Mouse (Mus musculus): ENCODE results near the gene Fam196b.

Fam196b gene

DNA sequence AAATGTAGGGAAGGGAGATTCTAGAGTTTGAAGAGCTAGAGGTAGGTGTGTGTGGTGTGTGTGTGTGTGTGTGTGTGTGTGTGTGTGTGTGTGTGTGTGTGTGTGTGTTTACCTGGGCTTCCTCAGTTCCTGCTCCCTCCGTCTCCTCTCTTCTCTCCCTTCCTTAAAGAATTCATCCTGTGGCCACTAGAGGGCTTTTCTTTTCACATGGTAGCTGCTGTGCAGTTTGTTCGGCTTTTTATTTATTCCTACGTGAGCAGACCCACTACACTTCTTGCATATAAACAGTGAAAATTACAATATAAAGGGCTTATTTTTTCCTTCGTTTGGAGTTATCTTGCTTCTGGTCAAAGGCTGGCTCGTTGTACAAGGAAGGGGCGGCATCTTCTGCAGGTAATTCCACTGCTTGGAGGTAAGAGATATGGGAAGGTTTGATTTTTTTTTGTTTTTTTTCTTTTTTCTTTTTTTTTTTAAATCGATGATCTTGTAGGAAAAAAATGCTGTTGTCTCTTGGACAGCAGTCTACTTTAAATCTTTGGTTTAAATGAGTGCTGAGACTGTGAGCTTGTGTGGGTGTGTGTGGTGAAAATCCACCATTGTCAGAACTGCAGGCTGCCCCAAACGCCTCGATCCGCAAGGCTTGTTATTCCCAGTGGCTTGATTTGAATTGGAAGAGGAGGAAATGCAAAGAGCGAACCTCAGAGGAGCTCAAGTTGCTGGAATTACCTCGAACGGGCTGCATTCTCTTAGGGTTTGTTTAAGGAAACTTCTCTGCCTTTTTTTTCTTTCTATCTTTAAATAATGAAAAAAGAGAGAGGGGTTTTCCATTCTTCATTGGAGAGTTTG lies at the start of gene Fam196b:
TSS of gene Fam196b (plus strand) at position 289 of the 846 bp plus-strand sequence.
- DNase-seq (ENCODE audit: low spot score) = peak; percentile 86

DNA sequence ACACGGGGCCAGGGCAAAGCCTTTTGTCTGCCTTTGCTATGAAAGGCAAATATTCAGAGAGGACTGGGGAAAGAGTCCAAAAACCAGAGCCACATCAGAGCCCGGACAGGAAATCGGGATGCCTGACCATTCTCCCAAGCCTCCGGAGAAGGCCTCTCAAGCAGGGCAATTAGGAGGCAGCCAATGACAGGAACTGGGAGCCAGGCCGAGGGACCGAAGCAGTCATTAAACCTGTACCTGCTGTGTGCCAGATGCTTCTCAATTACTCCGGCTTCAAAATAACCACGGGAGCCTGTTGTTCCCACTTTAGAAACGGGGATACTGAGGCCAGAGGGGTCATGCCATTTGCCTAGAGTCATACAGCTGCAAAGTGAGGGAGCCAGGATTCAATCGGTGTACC lies 42.6 kb upstream of the Fam196b start:
- DNase-seq (ENCODE audit: low spot score) = peak; percentile 26

DNA sequence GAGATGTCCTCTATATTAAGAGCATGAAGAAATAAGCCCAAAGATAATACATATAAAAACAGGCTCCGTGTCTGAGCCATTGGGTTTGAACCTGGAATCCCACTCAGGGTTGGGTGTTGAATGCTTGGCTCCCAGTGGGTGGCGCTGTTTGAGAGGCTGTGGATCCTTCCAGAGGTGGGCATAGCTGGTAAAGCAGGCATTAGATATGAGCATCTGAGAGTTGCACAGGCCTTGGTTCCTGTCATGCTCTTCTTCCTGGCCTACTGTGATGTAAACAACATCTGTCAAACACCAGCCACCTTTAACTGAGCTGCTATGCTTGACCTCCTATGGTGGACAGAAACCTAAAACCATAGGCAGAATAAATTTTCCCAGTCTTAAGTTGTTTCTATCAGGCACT lies 38.7 kb upstream of the Fam196b start:
- peak; percentile 61 for DNase-seq (ENCODE audit: low spot score)

DNA sequence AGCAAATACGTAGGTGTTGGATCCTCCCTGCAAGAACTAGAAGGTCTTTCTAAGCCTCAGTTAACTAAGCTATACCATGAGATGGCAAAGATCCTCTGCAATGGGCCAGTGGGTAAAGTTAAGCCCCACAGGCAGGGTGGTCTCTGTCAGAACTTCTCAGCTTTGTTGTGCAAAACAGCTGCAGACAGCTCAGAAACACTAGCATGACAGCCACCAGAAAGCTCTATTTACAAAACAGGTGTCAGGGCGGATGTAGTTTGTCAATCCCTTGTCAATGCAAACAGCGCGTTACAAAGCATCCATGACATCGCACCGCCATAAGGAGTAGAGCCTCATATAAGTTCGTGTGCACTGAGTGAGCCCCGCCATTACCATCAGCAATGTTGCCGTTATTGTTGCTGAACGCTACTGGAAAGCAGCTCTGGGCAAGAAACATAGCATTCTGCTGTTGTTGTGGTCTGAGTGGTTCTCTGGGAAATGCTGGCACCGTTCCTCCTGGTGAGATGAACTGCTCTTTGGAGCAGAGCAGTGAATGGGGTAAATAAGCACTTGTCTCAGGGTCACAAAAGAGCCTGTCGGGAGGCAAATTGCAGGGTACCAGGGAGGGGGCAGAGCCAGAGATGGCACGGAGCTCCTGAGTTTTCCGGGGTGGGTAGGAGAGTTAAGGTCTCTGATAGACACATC lies 38.1 kb upstream of the Fam196b start:
- peak; percentile 23 for DNase-seq (ENCODE audit: low spot score)

DNA sequence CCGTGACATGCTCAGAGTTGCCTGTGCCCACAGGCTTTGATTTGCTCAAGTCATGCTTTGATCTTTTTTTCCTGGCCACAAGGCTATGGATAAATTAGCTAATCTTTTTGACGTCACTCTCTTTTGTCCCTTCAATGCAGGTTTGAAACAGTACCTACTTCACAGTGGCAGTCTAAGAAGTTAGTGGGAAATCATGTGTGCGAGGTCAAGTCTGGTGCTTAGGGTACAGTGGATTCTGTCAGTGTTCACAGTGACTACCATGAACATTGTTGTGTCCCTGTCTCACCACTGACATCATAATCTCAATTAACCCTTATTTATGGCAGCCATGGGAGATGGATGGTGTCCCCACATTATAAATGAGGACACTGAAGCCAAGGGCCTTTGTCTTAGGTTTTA lies 37.6 kb upstream of the Fam196b start:
- no peak for DNase-seq (ENCODE audit: low spot score)

DNA sequence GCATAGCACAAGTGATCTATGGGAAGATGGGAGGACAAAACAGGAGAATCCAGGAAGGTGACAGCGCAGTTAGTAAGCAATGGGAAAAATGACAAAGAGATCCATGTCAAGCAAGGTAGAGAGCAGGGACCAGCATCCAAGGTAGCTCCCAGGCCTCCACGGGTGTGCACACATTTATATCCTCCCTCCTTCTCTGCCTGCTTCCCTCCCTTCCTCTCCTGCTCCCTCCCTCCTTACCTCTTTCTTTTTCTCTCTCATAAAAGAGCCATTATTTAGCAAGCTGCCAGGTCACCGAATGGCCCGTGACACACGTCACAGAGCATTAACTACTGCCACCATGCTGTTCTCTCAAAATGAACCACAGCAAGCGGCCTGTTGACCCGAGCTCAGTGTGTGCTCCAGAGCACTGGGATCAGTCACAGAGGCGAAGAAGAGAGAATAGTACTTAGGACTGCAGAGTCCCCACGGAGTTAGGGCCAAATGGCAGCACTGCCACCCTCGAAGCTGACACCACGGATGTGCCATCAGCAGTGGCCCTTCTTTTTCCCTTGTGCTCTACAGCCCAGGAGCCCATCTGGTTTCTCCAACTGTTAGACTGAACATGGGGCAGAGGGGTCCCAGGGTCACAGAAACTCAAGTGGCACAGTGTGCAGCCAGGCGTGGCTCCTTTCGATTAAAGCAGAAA lies 30.4 kb upstream of the Fam196b start:
- peak; percentile 62 for DNase-seq (ENCODE audit: low spot score)

DNA sequence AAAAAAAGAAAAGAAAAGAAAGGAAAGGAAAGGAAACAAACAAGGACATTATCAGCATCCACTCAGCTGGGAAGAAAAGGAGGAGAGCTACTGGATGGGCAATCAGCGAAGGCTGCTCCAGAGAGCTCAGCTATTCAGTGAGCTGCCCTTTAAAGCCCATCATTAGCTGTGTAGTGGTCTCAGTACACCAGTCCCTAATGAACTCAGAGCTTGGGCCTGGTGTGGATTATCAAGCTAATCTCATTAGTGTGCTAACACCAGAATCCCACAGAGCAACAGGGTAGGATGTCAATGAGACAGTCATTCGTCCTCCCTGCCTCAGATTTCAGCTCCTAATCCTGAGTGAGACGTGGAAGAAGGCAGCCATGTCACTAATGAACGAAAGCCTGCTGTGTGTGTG lies 24.4 kb upstream of the Fam196b start:
- peak; percentile 38 for DNase-seq (ENCODE audit: low spot score)

DNA sequence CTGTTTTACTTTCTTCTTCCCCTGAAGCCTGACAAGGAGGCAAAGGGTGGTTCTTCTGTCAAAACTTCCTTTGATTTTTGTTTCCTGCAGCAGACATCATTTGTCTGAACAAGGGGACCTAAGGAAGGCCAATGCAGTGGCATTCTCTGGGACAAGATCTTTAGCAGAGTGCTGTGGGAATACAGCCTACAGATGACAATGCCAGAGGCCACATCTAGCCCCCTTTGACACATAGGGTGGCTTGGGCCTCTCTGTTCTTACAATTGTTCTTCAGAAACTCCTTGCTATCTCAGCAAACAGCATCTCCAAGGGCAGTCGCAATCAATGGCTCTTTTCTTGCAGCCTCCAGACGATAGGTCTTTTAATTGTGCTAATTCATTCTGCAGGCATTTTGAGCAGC lies 23.9 kb upstream of the Fam196b start:
- DNase-seq (ENCODE audit: low spot score) = no peak

DNA sequence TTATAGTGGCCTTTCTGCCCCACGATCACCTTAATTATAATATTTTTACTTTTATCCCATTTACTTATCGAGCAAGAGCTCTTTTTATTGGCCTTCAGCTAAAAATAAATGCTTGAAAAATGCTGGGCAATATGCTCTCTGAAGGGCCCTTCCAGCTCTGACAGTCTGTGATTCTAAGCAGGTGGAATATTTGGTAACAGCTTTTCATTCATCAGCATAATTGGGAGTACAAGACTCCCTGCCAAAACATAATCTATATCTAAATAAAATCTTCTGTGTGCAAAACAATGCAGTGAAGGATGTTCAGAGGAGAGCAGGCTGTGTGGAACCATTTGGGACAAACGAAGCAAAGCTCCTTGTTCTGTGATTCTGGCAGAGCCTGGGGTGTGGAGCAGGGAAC lies 23.3 kb upstream of the Fam196b start:
- DNase-seq (ENCODE audit: low spot score) = no peak

DNA sequence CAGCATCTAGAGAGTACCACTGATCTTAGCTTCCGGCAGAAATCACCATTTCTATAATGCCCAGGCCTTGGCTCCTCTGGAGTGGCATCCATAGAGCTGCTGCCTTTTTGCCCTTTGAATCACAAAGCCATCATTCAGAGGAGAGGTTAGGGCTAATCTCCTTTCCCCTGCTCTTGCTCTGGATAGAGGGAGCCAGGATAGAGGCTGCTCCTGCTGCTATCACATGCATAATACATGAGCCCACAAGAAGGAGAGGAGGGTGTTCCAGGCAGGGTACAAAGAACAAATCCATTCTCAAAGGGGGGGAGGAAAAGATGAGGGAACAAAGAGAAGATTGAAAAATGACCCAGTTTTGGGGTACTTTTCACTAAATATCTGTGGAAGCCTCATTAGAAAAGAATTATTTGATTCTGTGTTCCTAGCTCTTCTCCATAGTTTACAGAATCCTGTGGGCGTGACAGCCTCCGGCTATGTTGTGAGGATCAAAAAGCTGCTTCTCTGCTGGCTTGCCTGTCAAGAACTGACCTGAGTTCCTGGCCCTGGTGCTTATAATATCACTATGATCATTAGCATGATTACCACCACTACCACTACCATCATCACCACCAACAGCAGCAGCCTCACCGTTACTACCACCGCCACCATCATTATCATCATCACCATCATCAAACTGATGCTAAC lies 16.8 kb upstream of the Fam196b start:
- no peak for DNase-seq (ENCODE audit: low spot score)

DNA sequence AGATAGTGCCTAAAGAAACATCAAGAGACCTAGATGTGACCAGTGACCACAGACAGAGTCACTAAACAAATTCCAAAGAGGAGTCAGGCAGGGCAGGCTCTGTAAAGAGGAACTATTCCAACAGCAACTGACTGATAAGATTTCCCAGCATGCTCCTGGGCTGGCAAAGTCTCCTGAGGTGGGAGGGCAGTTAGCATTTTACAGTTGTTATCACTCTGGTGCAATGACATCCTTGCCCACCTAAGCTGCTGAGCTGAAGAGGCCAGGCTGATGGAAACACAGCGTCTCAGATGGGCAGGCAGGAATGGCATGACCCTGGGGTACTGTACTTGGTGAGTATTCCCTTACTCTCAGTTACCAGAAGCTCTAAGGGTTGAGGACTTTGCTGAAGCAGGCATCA lies 15.1 kb upstream of the Fam196b start:
- DNase-seq (ENCODE audit: low spot score) = no peak

DNA sequence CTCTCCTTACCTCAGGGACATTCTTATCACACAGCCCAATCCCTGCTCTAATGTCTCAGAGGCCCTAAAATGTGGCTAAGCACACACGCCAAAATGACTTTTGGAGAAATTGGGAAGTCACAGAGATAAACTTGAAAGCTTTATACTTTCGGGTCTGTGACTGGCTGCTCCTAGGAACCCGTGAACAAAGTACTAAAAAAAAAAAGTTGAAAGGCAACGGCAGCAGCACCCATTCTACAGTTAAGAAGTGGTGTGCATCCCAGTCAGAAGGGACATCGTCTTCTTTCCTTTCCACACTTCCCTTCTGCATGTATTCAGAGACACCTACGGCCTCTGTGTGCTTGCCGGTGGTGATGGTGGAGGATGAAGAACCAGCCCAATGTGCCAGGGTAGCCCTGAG lies 14.6 kb upstream of the Fam196b start:
- no peak for DNase-seq (ENCODE audit: low spot score)

DNA sequence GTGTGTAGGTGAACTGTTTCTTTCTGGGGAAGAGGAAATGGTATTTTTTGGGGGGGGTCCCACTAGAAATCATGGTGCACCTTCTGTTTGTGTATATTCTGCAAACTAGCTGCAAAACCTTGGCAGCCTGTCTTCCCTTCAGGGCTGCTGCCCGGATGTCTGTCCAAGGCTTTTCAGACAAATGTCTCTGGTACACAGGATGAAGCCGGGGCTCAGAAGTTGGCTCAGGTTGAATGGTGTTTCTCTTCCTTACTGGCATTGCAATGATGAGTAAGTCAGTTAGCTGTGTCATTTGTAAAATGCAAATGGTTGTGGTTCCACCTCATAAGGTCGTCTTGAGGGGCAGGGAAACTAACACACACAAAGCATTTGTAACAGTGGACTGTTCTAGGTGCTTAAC lies 8.4 kb upstream of the Fam196b start:
- no peak for DNase-seq (ENCODE audit: low spot score)

DNA sequence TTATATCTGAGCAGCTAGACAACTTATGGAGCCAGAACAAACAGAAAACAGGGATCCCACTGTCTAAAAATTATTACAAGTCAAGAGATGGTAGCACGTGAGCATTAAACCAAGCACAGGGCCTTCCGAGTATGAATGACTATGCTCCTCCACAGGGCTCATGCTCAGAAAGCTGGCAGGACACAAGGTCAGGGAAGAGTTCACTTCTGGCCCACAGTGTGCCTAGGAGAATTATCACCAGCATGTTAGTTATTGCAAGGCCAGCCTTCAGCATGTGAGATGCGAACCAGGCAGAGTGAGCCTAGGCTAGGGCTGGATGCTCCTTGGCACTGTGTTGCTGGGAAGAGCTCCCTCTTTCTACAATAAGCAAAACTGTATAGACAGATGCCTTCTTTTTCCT lies 5.9 kb upstream of the Fam196b start:
- no peak for DNase-seq (ENCODE audit: low spot score)

DNA sequence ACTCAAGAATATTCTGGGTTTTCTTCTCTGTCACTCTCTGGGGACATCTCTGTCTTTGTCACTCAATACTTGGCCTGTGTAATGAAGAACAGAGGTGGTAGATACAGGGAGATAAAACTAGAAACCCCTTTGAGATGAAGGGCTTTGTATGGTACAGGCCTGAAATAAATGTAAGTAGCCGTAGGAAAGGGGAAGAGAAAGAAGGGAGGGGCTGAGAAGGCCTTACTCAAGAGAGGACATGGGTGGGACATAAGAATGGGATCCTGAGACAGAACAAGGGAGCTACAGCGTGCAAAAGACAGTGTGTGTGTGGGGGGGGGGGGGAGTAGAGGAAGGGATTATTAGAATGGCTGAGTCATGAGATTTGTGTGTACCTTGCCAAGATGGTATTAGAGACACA lies 5.3 kb upstream of the Fam196b start:
- DNase-seq (ENCODE audit: low spot score) = no peak

DNA sequence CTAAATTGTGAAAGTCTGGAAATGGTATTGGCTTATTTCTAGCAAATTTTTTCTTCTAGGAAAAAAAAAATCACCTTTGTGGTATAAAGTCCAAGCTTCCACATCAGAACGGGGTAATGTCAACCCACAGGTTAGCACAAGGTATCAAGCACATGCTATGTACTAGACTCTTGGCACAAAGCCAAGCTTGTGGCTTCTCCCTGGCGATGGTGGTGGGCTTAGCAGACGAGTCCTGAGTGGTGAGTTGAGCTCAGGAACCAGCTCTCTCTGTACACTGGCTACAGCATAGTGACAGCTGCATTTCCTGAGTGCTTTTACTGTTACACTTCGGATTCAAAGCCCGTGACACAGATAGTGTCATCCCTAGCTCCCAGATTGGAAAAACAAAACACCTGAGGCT lies 2.9 kb upstream of the Fam196b start:
- no peak for DNase-seq (ENCODE audit: low spot score)

DNA sequence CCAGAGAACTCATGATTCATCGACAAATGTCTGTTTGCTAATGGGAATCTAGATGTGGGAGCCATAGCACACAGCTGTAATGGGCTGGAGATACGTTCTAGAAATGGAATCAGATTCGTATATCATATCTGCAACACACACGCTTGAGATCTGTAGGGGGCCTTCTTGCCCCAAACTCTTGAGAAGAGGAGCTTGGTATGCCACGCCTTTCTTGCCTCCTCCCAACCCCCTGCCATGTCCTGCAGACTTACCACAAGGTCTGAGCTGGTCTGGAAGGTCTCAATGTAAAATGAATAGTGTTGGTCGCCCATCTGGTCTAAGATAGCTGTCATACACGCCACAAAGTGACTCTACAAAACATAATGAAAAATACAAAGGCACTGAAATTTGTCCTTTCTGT lies 2.4 kb upstream of the Fam196b start:
- DNase-seq (ENCODE audit: low spot score) = no peak

DNA sequence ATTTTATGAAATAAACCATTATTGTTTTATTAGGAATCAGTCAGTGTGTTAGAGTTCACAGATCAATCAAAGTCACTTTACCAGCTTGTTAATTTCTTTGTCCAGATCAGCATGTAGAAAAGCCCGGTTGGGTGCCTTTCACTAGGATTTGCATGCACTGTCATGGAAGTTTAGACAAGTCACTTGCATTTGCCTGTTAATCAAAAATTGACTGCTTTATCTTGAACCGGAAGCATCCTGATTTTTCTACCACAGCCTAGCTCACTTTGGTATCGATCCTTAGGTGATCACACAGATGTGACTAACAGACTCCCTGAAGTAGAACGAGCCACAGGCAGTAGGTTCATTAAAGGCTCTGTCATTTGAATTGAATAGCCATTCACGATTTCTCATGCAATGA lies 761 bp downstream of the Fam196b start:
- DNase-seq (ENCODE audit: low spot score) = peak; percentile 49

DNA sequence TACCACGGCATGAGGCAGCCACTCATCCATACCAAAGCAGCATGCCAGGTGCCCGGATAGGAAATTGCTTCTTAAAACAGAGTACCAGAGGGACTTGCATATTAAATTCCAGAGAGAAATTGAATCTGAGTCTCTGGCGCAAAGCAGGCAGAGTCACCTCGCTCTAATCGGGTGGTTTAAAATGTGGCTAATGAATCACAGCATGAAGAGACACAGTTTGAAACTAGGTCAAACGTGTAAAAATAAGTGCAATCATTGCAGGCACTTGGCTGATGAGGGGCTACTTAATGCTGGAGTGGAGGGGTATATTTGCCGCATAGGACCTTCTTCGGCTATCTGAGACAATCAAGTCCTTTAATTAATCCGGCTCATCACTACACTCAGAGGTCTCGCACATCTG lies 1.6 kb downstream of the Fam196b start:
- DNase-seq (ENCODE audit: low spot score) = no peak

DNA sequence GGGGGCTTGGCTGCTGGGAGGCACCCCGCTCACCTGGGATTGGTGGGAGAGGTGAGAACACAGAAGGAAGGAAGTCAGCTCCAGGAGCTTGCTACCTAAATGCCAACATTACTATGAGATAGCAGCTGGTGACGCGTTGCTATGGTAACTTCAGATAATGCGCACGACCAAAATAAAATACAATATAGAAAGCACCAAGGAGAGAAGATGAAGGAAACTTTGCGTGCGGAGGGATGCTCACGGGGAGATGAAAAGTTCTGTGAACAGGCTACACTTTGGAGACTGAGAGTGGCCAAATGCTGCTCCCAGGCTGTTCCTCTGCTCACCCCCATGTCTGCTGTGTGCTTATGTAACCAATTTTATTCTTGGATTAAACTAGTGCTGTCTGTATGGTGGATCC lies 2.4 kb downstream of the Fam196b start:
- DNase-seq (ENCODE audit: low spot score) = no peak

DNA sequence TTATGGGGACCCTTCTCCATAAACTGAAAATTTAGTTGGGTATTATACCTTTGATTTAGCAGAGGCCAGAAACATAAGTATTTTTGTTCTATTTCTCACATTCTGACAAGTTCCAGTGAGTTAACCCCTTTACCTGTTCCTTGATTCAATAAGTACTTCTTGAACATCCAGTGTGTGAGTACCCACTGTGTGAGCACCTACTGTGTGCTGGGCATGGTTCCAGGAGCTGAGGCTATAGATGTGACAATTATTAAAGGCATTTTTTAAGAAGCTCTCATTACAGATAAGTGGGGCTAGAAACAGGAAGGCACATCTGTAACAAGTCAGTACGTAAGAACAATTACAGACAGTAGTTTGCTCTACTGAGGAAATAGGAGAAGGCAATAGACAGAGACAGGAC lies 4.7 kb downstream of the Fam196b start:
- no peak for DNase-seq (ENCODE audit: low spot score)

DNA sequence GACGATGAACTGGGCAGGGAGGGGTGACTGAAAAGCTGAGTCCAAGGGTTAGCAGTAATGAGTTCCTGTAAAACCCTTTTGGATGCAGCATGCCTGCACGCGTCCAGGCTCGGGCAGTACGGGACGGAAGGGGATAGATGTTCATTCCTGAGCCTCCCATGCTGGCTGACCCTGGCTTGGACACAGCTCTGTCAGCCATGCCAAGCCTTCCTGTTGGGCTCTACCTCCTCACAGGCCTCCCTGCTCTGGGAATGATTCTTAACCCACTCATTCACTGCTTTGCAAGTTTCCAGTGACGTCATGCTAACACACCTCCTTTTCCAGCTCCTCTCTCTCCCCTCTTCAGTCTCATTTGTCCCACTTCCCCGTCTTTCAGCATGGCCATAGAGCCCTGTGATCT lies 9.0 kb downstream of the Fam196b start:
- no peak for DNase-seq (ENCODE audit: low spot score)

All from embryo, embryonic 10.5 days (tissue).